Mouse (Mus musculus) embryonic facial prominence, embryonic 14.5 days (tissue): ENCODE data around the gene Csf3r. TPM values are rescaled to one million over a fixed set of nuclear protein-coding genes. Genes with fewer than 3 reads are reported as not detected.
A peak's percentile ranks its signal among the peaks of the same experiment; 100 is the strongest.

Experiments
- ATAC-seq: fragments of 200-750 bp; cut with Nextera tagmentation; 2 replicates; pipeline ENCODE4 v1.8.0; 2017; ENCODE audit warnings: low read depth, moderate number of reproducible peaks, moderate TSS enrichment
- DNase-seq: peaks from one replicate; pipeline ENCODE4 v3.0.0-alpha.2; 2015; ENCODE audit warnings: low spot score
- H3K27ac ChIP-seq: fragments of 300-500 bp; sonication (generic); replicated peaks from 2 replicates; pipeline ENCODE4 v1.5.1; 2014; ENCODE audit warnings: low read depth, mild to moderate bottlenecking, low read length, moderate library complexity
- H3K27me3 ChIP-seq: fragments of 300-500 bp; sonication (generic); replicated peaks from 2 replicates; pipeline ENCODE4 v1.6.1; 2014; ENCODE audit warnings: low read length; ENCODE audit not compliant: control insufficient read depth, insufficient read depth
- H3K36me3 ChIP-seq: fragments of 300-500 bp; sonication (generic); 2 replicates; pipeline ENCODE4 v1.6.1; 2014; ENCODE audit warnings: low read length, mixed read lengths; ENCODE audit not compliant: control insufficient read depth, insufficient read depth
- H3K4me1 ChIP-seq: fragments of 300-500 bp; sonication (generic); 2 replicates; pipeline ENCODE4 v1.6.1; 2014; ENCODE audit warnings: antibody characterized with exemption, low read length; ENCODE audit not compliant: control insufficient read depth, insufficient read depth
- H3K4me2 ChIP-seq: fragments of 300-500 bp; sonication (generic); 2 replicates; pipeline ENCODE4 v1.6.1; 2014; ENCODE audit warnings: low read depth, mild to moderate bottlenecking, low read length, moderate library complexity, mixed read lengths
- H3K4me3 ChIP-seq: fragments of 300-500 bp; sonication (generic); 2 replicates; pipeline ENCODE4 v1.5.1; 2014; ENCODE audit warnings: low read depth, mild to moderate bottlenecking, low read length
- H3K9ac ChIP-seq: fragments of 300-500 bp; sonication (generic); 2 replicates; pipeline ENCODE4 v1.6.1; 2014; ENCODE audit warnings: low read depth, mild to moderate bottlenecking, low read length, moderate library complexity, mixed read lengths
- H3K9me3 ChIP-seq: fragments of 300-500 bp; sonication (generic); 2 replicates; pipeline ENCODE4 v1.6.1; 2016; ENCODE audit warnings: low read length; ENCODE audit not compliant: control insufficient read depth
- WGBS: fragments of 180-500 bp; shearing (Covaris S2); extraction: QIAGEN DNeasy Blood & Tissue Kit; methylation state at CpG from one replicate; pipeline ENCODE4 v1.1.7; 2014; 5-methylcytosine and 5-hydroxymethylcytosine counted together
- polyA plus RNA-seq: library from polyadenylated mRNA; unstranded; fragments of >200 nt; fragmentation: Nextera tagmentation; extraction: Ambion mirVana; gene quantifications from 2 replicates; pipeline ENCODE4 v1.2.1, GENCODE M21; 2014

Csf3r gene
- polyA plus RNA-seq, 1 experiment from 2014 or later: 0.51 TPM

- ATAC-seq (no peak), DNase-seq (no peak)
- Histone ChIP-seq H3K9ac (no peak overlapping the region), H3K4me2 (no peak overlapping the region), H3K9me3 (no peaks in the 10 kb centered on the region), H3K4me3 (no peak overlapping the region), H3K36me3 (no peaks in the 10 kb centered on the region), H3K4me1 (no peaks in the 10 kb centered on the region), H3K27ac (no peak overlapping the region), H3K27me3 (no peaks in the 10 kb centered on the region)
- 83% methylated on average over 7 of the region's 7 CpGs for WGBS
These were observed 40.9 kb downstream of the Csf3r start for GRCm38 (mm10) chr4:126065241-126065640.

GRCm38 (mm10) chr4:126067401-126068077 lies 43.2 kb downstream of the Csf3r start:
- ATAC-seq (no peak), DNase-seq (peak; percentile 17)
- WGBS: 63% methylated on average over 15 of the region's 15 CpGs
- Histone ChIP-seq H3K4me2 (no peak overlapping the region), H3K9me3 (no peaks in the 10 kb centered on the region), H3K4me1 (no peaks in the 10 kb centered on the region), H3K9ac (no peak overlapping the region), H3K27me3 (no peaks in the 10 kb centered on the region), H3K4me3 (no peak overlapping the region), H3K27ac (no peak overlapping the region), H3K36me3 (no peaks in the 10 kb centered on the region)

DNA sequence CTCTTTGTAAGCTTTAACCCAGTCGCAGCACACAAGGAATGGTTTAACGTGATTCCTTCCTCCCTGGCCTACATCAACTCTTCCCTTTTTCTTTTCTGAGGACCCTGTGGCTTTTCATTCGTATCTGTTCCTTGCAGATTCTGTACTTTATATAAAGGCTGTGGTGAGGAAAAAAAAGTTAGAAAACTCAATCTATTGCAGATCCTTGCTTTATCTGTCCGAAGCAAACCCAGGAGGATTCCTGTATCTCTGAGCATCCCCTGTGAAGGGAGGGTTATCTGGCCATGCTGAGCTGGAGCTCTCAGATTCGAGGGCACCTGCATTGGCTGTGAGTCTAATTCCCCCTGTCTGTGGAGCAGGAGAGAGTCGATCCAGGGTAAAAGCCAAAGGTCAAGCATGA lies 44.5 kb downstream of the Csf3r start:
- ATAC-seq: no peak
- Histone ChIP-seq H3K36me3 (0 out of 2 replicates have a peak, but pooled peaks cover 1% of the 10 kb centered on the region), H3K4me1 (no peaks in the 10 kb centered on the region), H3K27me3 (no peaks in the 10 kb centered on the region), H3K4me2 (no peak overlapping the region), H3K27ac (no peak overlapping the region), H3K9ac (no peak overlapping the region), H3K9me3 (no peaks in the 10 kb centered on the region), H3K4me3 (no peak overlapping the region)
- 81% methylated on average over 6 of the region's 6 CpGs for WGBS
- no peak for DNase-seq

- 77% methylated on average over 6 of the region's 6 CpGs for WGBS
- DNase-seq (no peak), ATAC-seq (no peak)
- Histone ChIP-seq H3K4me3 (no peak overlapping the region), H3K4me1 (no peaks in the 10 kb centered on the region), H3K9me3 (no peaks in the 10 kb centered on the region), H3K36me3 (peaks cover 11% of the 10 kb centered on the region; the same call in 1 of the 2 replicates), H3K9ac (no peak overlapping the region), H3K27ac (no peak overlapping the region), H3K27me3 (no peaks in the 10 kb centered on the region), H3K4me2 (no peak overlapping the region)
These were observed 53.5 kb downstream of the Csf3r start for GRCm38 (mm10) chr4:126077833-126078232.

DNA sequence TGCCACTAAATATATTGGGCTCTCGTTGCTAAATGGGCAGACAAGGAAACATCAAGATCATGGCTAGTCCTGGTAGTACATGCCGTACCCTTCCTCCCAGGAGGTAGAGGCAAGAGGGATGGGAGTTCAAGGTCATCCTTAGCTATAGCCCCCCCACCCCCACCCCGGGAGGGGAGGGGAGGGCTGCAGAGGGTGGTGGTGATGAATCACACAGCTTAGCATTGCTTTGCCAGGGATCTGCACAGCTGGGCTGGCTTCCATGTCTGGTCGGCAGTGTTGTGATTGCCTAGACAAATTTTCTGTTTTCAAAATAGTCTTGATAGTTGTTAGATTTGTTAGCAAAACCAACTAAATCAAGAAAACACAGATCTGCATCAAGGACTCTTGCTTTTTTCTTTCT lies 54.9 kb downstream of the Csf3r start:
- Histone ChIP-seq H3K9me3 (no peaks in the 10 kb centered on the region), H3K4me2 (no peak overlapping the region), H3K27me3 (no peaks in the 10 kb centered on the region), H3K36me3 (peaks cover 11% of the 10 kb centered on the region), H3K4me1 (no peaks in the 10 kb centered on the region), H3K4me3 (no peak overlapping the region), H3K27ac (no peak overlapping the region), H3K9ac (no peak overlapping the region)
- ATAC-seq (no peak), DNase-seq (no peak)
- 85% methylated on average over 4 of the region's 4 CpGs for WGBS

- Histone ChIP-seq H3K9me3 (no peaks in the 10 kb centered on the region), H3K4me2 (no peak overlapping the region), H3K36me3 (peaks cover 11% of the 10 kb centered on the region), H3K27me3 (no peaks in the 10 kb centered on the region), H3K27ac (no peak overlapping the region), H3K4me1 (no peaks in the 10 kb centered on the region), H3K4me3 (no peak overlapping the region), H3K9ac (no peak overlapping the region)
- DNase-seq (no peak), ATAC-seq (no peak)
- 96% methylated on average over 1 of the region's 1 CpGs for WGBS
These were observed 57.3 kb downstream of the Csf3r start for GRCm38 (mm10) chr4:126081601-126082000.

DNA sequence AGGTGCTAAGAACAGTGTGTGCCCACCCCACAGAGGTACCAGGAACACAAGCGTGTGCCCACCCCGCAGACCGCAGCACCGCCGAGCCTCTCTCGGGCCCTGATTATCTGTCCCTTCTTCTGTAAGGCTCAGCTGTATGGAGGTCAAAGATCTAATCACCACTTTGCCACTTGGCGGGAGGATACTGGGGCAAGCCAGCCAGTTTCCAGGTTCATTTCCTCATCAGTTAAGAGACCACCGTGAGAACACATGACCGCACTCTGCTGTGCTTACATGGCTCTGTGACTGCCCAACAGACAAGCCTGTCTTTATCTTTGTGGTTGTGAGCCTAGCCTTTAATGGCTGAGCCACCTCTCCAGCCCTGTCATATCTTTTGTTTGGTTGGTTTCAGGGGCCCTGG lies 58.7 kb downstream of the Csf3r start:
- no peak overlapping the region for H3K27ac ChIP-seq
- H3K27me3 ChIP-seq: no peaks in the 10 kb centered on the region
- H3K4me2 ChIP-seq: no peak overlapping the region
- H3K4me3 ChIP-seq: no peak overlapping the region
- DNase-seq: no peak
- ATAC-seq: no peak
- 94% methylated on average over 9 of the region's 9 CpGs for WGBS
- no peaks in the 10 kb centered on the region for H3K4me1 ChIP-seq
- H3K36me3 ChIP-seq: peaks cover 11% of the 10 kb centered on the region
- H3K9me3 ChIP-seq: no peaks in the 10 kb centered on the region
- H3K9ac ChIP-seq: no peak overlapping the region

DNA sequence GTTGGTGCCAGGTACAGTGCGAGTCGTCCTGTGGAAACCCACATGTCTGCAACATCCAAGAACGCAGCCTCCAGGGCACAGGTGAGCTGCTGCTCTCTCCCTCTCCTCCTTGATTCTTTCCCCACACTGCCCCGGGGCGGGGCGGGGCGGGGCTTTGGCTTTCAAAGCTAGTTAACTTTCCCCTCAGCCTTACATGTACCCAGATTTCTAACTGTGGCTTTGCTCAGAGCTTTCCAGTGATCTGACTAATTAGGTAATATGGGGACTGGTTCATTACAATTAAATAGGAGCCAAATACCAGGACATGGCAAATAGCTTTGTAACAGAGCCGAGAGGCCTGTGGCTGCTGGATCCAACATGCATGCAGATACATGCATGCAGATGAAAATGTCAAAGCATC lies 60.0 kb downstream of the Csf3r start:
- no peak for ATAC-seq
- H3K4me1 ChIP-seq: no peaks in the 10 kb centered on the region
- no peak for DNase-seq
- H3K9ac ChIP-seq: no peak overlapping the region
- no peak overlapping the region for H3K27ac ChIP-seq
- H3K36me3 ChIP-seq: peaks cover 11% of the 10 kb centered on the region
- no peaks in the 10 kb centered on the region for H3K27me3 ChIP-seq
- WGBS: 58% methylated on average over 8 of the region's 8 CpGs
- H3K4me3 ChIP-seq: no peak overlapping the region
- no peaks in the 10 kb centered on the region for H3K9me3 ChIP-seq
- H3K4me2 ChIP-seq: no peak overlapping the region

GRCm38 (mm10) chr4:126085996-126086576 lies 61.7 kb downstream of the Csf3r start:
- Histone ChIP-seq H3K9ac (no peak overlapping the region; the same call in 1 of the 2 replicates), H3K4me3 (no peak overlapping the region), H3K36me3 (peaks cover 11% of the 10 kb centered on the region), H3K27ac (peak overlapping the region; percentile 52), H3K4me2 (no peak overlapping the region), H3K9me3 (no peaks in the 10 kb centered on the region), H3K4me1 (no peaks in the 10 kb centered on the region), H3K27me3 (no peaks in the 10 kb centered on the region)
- DNase-seq (peak; percentile 91), ATAC-seq (peak; percentile 86)
- WGBS: 30% methylated on average over 6 of the region's 7 CpGs
